Mouse (Mus musculus) embryonic facial prominence, embryonic 12.5 days (tissue): ENCODE measurements around the gene Slc25a21. TPM values are rescaled to one million over a fixed set of nuclear protein-coding genes. Genes with fewer than 3 reads are reported as not detected.

Source experiments
- ATAC-seq: fragments of 200-750 bp; cut with Nextera tagmentation; 2 replicates; pipeline ENCODE4 v1.8.0; 2017; ENCODE audit not compliant: insufficient number of reproducible peaks, insufficient read depth, low FRiP score, low TSS enrichment
- H3K27ac ChIP-seq: fragments of 300-500 bp; sonication (generic); 2 replicates; pipeline ENCODE4 v1.5.1; 2016; ENCODE audit warnings: mild to moderate bottlenecking
- H3K27me3 ChIP-seq: fragments of 300-500 bp; sonication (generic); 2 replicates; pipeline ENCODE4 v1.6.1; 2016; ENCODE audit warnings: mild to moderate bottlenecking, moderate library complexity
- H3K36me3 ChIP-seq: fragments of 300-500 bp; sonication (generic); 2 replicates; pipeline ENCODE4 v1.6.1; 2016; ENCODE audit warnings: mild to moderate bottlenecking
- H3K4me1 ChIP-seq: fragments of 300-500 bp; sonication (generic); 2 replicates; pipeline ENCODE4 v1.6.1; 2016
- H3K4me2 ChIP-seq: fragments of 300-500 bp; sonication (generic); replicated peaks from 2 replicates; pipeline ENCODE4 v1.6.1; 2016; ENCODE audit warnings: mild to moderate bottlenecking, moderate library complexity
- H3K4me3 ChIP-seq: fragments of 300-500 bp; sonication (generic); 2 replicates; pipeline ENCODE4 v1.5.1; 2016; ENCODE audit warnings: mild to moderate bottlenecking
- H3K9ac ChIP-seq: fragments of 300-500 bp; sonication (generic); 2 replicates; pipeline ENCODE4 v1.6.1; 2016; ENCODE audit warnings: mild to moderate bottlenecking, moderate library complexity
- H3K9me3 ChIP-seq: fragments of 300-500 bp; sonication (generic); 2 replicates; pipeline ENCODE4 v1.6.1; 2016; ENCODE audit warnings: mild to moderate bottlenecking, moderate library complexity
- WGBS: fragments of 180-500 bp; shearing (Covaris S2); methylation state at CpG from one replicate; pipeline ENCODE4 v1.1.7; 2016; 5-methylcytosine and 5-hydroxymethylcytosine counted together
- polyA plus RNA-seq: library from polyadenylated mRNA; unstranded; fragments of >200 nt; fragmentation: Nextera tagmentation; extraction: Ambion mirVana; gene quantifications from 2 replicates; pipeline ENCODE4 v1.2.1, GENCODE M21; 2016

Slc25a21 gene
- polyA plus RNA-seq, 1 experiment from 2014 or later = 1.1 TPM

- H3K27me3 ChIP-seq = no peaks in the 10 kb centered on the region
- no peaks in the 10 kb centered on the region for H3K9me3 ChIP-seq
- H3K4me1 ChIP-seq = no peaks in the 10 kb centered on the region
- no peak overlapping the region for H3K4me3 ChIP-seq
- WGBS = 83% methylated on average over 4 of the region's 4 CpGs
- no peak overlapping the region for H3K4me2 ChIP-seq
- no peak overlapping the region for H3K9ac ChIP-seq
- ATAC-seq = no peak
- no peak overlapping the region for H3K27ac ChIP-seq
- H3K36me3 ChIP-seq = no peaks in the 10 kb centered on the region
Observed at GRCm38 (mm10) chr12:56863873-56864562, 333.3 kb downstream of the Slc25a21 start.

DNA sequence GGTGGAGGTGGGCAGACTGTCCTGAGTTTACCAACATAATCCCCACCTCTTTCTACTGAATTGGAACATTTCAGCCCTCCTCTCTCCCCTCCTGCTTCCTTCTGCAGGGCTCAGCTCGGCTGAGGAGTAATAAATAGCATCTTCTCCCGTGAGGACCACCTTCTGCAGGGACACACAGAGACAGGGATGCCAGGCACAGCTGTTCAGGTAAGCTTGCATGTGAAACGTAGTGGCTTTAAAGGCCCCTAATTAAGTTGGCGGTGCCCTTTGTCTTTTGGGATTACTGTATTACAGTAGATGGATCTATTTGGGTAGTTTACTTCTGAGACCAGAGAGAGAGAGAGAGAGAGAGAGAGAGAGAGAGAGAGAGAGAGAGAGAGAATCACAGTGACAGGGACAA lies 344.6 kb downstream of the Slc25a21 start:
- 41% methylated on average over 4 of the region's 4 CpGs for WGBS
- ATAC-seq = no peak
- no peaks in the 10 kb centered on the region for H3K36me3 ChIP-seq

GRCm38 (mm10) chr12:56851464-56851863 lies 345.8 kb downstream of the Slc25a21 start:
- Histone ChIP-seq H3K9me3 (no peaks in the 10 kb centered on the region), H3K4me2 (no peak overlapping the region), H3K27ac (no peak overlapping the region), H3K4me3 (no peak overlapping the region), H3K9ac (no peak overlapping the region), H3K36me3 (no peaks in the 10 kb centered on the region), H3K27me3 (no peaks in the 10 kb centered on the region), H3K4me1 (no peaks in the 10 kb centered on the region)
- ATAC-seq = no peak
- WGBS = 29% methylated on average over 3 of the region's 3 CpGs

More for the DNA sequence above, 344.6 kb downstream of the Slc25a21 start:
- H3K4me2 ChIP-seq = no peak overlapping the region
- H3K4me1 ChIP-seq = no peaks in the 10 kb centered on the region
- no peaks in the 10 kb centered on the region for H3K27me3 ChIP-seq
- no peak overlapping the region for H3K27ac ChIP-seq
- no peaks in the 10 kb centered on the region for H3K9me3 ChIP-seq
- no peak overlapping the region for H3K4me3 ChIP-seq
- H3K9ac ChIP-seq = no peak overlapping the region

DNA sequence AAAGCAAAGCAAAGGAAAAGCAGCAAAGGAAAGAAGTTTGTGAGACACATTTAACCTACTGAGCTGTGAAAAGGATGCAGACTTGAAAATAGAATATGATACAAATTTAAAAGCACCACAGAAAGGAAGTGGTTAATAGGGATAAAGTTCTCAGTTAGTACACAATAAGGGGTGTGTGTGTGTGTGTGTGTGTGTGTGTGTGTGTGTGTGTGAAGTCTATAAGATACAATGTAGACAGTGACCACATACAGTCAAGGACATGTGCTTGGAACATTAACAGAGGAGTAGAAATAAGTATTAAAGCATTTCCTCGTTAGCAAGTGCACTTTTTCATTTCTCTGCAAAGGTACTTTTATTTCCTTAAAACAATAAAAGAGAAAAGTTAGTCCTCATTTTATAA lies 367.3 kb downstream of the Slc25a21 start:
- H3K9me3 ChIP-seq = no peaks in the 10 kb centered on the region
- ATAC-seq = no peak
- no peaks in the 10 kb centered on the region for H3K27me3 ChIP-seq
- H3K9ac ChIP-seq = no peak overlapping the region
- no peak overlapping the region for H3K27ac ChIP-seq
- peaks cover 20% of the 10 kb centered on the region for H3K4me1 ChIP-seq
- no peaks in the 10 kb centered on the region for H3K36me3 ChIP-seq
- no peak overlapping the region for H3K4me2 ChIP-seq
- no peak overlapping the region for H3K4me3 ChIP-seq
- 72% methylated on average over 1 of the region's 1 CpGs for WGBS

DNA sequence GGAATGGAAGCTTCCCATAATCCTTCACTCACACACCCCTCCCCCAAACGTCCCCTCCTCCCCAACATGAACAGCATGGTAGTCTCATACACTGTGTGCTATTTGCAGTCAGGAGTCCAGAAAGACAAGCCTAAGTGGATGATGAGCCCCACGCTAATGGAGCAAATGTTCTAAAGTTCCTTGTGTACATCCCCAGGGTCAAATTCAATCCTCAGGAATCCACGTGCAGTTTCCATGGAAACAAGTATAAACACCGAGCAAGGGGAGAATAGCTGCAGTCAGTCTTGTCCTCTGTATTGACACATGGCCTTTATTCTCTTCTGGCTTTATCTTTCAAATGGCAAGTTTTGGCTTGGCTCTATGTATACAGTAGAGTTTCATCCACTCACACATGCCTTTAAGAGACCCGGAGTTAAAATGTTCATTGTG lies 367.8 kb downstream of the Slc25a21 start:
- Histone ChIP-seq H3K9me3 (no peaks in the 10 kb centered on the region), H3K9ac (no peak overlapping the region), H3K36me3 (no peaks in the 10 kb centered on the region), H3K4me2 (peak overlapping the region; percentile 30), H3K27ac (peak overlapping the region; percentile 17; the same call in 1 of the 2 replicates), H3K4me3 (no peak overlapping the region), H3K4me1 (peaks cover 20% of the 10 kb centered on the region), H3K27me3 (no peaks in the 10 kb centered on the region)
- WGBS = 20% methylated on average over 5 of the region's 5 CpGs
- ATAC-seq = peak; percentile 83

- Histone ChIP-seq H3K4me3 (no peak overlapping the region), H3K27ac (no peak overlapping the region), H3K9me3 (no peaks in the 10 kb centered on the region), H3K4me1 (peaks cover 20% of the 10 kb centered on the region), H3K4me2 (no peak overlapping the region), H3K27me3 (no peaks in the 10 kb centered on the region), H3K9ac (no peak overlapping the region), H3K36me3 (no peaks in the 10 kb centered on the region)
- WGBS = 72% methylated on average over 8 of the region's 8 CpGs
- no peak for ATAC-seq
Observed at GRCm38 (mm10) chr12:56827808-56828384, 369.4 kb downstream of the Slc25a21 start.

DNA sequence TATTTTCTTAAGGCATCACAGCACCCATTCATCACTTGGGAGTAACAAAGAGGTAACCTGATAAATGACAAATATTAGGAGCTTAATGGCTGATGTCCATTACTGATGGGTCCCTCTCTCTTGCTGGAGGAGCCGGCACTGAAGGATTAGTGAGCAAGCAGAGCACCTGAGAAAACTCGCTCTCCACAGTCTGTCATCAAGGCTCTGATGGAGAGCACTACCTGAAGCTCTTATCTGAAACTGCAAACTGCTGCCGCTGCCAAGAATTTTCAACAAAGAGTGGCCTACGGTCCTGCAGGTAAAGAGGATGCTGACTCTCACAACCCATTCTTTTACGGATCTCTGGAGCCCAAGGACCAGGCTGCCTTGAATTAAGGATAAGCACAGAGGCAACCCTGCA lies 372.6 kb downstream of the Slc25a21 start:
- H3K27ac ChIP-seq = no peak overlapping the region
- H3K9me3 ChIP-seq = no peaks in the 10 kb centered on the region
- ATAC-seq = no peak
- H3K36me3 ChIP-seq = no peaks in the 10 kb centered on the region
- peaks cover 20% of the 10 kb centered on the region for H3K4me1 ChIP-seq
- H3K9ac ChIP-seq = no peak overlapping the region
- H3K4me3 ChIP-seq = no peak overlapping the region
- WGBS = 68% methylated on average over 5 of the region's 5 CpGs
- H3K27me3 ChIP-seq = no peaks in the 10 kb centered on the region
- H3K4me2 ChIP-seq = no peak overlapping the region

- Histone ChIP-seq H3K36me3 (no peaks in the 10 kb centered on the region), H3K4me1 (no peaks in the 10 kb centered on the region), H3K9ac (no peak overlapping the region), H3K9me3 (no peaks in the 10 kb centered on the region), H3K27ac (no peak overlapping the region), H3K4me2 (no peak overlapping the region), H3K27me3 (no peaks in the 10 kb centered on the region), H3K4me3 (no peak overlapping the region)
- ATAC-seq = no peak
- WGBS = 64% methylated on average over 2 of the region's 2 CpGs
Observed at GRCm38 (mm10) chr12:56822122-56822521, 375.1 kb downstream of the Slc25a21 start.

- Histone ChIP-seq H3K27me3 (no peaks in the 10 kb centered on the region), H3K4me3 (no peak overlapping the region), H3K9me3 (no peaks in the 10 kb centered on the region), H3K36me3 (no peaks in the 10 kb centered on the region), H3K4me2 (no peak overlapping the region), H3K9ac (no peak overlapping the region), H3K27ac (no peak overlapping the region), H3K4me1 (no peaks in the 10 kb centered on the region)
- 96% methylated on average over 2 of the region's 2 CpGs for WGBS
- no peak for ATAC-seq
Observed at GRCm38 (mm10) chr12:56820604-56821003, 376.7 kb downstream of the Slc25a21 start.

- H3K36me3 ChIP-seq = no peaks in the 10 kb centered on the region
- no peaks in the 10 kb centered on the region for H3K4me1 ChIP-seq
- WGBS = 66% methylated on average over 2 of the region's 2 CpGs
- H3K4me3 ChIP-seq = no peak overlapping the region
- no peaks in the 10 kb centered on the region for H3K9me3 ChIP-seq
- no peak overlapping the region for H3K27ac ChIP-seq
- no peak for ATAC-seq
- no peaks in the 10 kb centered on the region for H3K27me3 ChIP-seq
- no peak overlapping the region for H3K9ac ChIP-seq
- no peak overlapping the region for H3K4me2 ChIP-seq
Observed at GRCm38 (mm10) chr12:56807483-56807882, 389.8 kb downstream of the Slc25a21 start.

- Histone ChIP-seq H3K9ac (no peak overlapping the region), H3K27me3 (no peaks in the 10 kb centered on the region)
- 80% methylated on average over 2 of the region's 2 CpGs for WGBS
Observed at GRCm38 (mm10) chr12:56807078-56807477, 390.2 kb downstream of the Slc25a21 start.

GRCm38 (mm10) chr12:56804487-56804886 lies 392.8 kb downstream of the Slc25a21 start:
- no peak overlapping the region for H3K9ac ChIP-seq
- H3K4me2 ChIP-seq = no peak overlapping the region
- H3K4me3 ChIP-seq = no peak overlapping the region
- 0 out of 2 replicates have a peak, but pooled peaks have one; percentile 41 for ATAC-seq
- H3K4me1 ChIP-seq = no peaks in the 10 kb centered on the region
- H3K36me3 ChIP-seq = no peaks in the 10 kb centered on the region
- H3K9me3 ChIP-seq = no peaks in the 10 kb centered on the region
- no peak overlapping the region for H3K27ac ChIP-seq
- WGBS = 40% methylated on average over 3 of the region's 3 CpGs
- no peaks in the 10 kb centered on the region for H3K27me3 ChIP-seq

More at GRCm38 (mm10) chr12:56807078-56807477, 390.2 kb downstream of the Slc25a21 start:
- no peak for ATAC-seq
- no peaks in the 10 kb centered on the region for H3K9me3 ChIP-seq
- no peak overlapping the region for H3K4me2 ChIP-seq
- no peak overlapping the region for H3K4me3 ChIP-seq
- no peak overlapping the region for H3K27ac ChIP-seq
- H3K4me1 ChIP-seq = no peaks in the 10 kb centered on the region
- no peaks in the 10 kb centered on the region for H3K36me3 ChIP-seq
